Mouse (Mus musculus): ENCODE data around the gene Edar.

DNA sequence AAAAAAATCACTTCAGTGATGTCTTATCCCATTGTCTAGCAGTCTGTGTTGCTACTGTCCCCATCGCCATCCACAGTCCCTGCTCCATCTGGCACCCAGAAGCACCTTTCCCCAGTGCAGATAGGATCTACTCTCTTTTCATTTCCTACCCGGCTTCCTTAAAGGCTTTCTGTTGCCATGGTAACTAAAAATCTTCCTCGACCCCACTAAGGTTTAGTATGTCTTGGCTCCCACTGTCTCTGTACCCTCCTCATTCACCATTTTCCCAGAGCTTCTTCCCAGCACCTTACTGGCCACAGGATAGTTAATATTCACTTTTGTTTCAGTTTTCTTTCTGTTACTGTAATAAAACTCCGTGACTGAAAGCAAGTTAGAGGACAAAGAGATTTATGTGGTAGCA is 24.7 kb upstream of the Edar start:
- TF ChIP-seq CTCF (IDR thresholded peaks at IDR 0.05; ENCODE audit: extremely low read depth, insufficient read length, insufficient replicate concordance, low read depth, low read length): no peak
- TF ChIP-seq POLR2A (IDR thresholded peaks at IDR 0.05; ENCODE audit: low read depth, low read length): no peak

Data from small intestine, adult 2 months (tissue).